Comparison of ENCODE assay signal across 14 mouse cellular contexts in genomic region chr1:95596825-95597224, GRCm38 (mm10).
"Had no signal": no experiment of that assay in that cellular context is flagged by ENCODE, and none has a peak within 500 bp of the region (broad histone marks: within the 10 kb centered on the region; RNA-seq: fewer than 3 reads in every experiment).

No protein-coding gene starts in this region.

- H3K9me3 ChIP-seq: kidney, embryonic 15.5 days; limb, embryonic 10.5 days; liver, embryonic 15.5 days; midbrain, embryonic 12.5 days had no signal

- ATAC-seq: lung, postnatal 0 days; midbrain, embryonic 16.5 days had no signal

- H3K4me2 ChIP-seq: kidney, embryonic 15.5 days; liver, embryonic 11.5 days; liver, embryonic 15.5 days; midbrain, embryonic 12.5 days had no signal

- H3K4me3 ChIP-seq: kidney, embryonic 15.5 days; left cerebral cortex, adult 2 months; limb, embryonic 10.5 days; liver, embryonic 15.5 days; midbrain, embryonic 12.5 days had no signal

- H3K27me3 ChIP-seq: kidney, embryonic 15.5 days; liver, embryonic 15.5 days; midbrain, embryonic 12.5 days had no signal

- H3K9ac ChIP-seq: kidney, embryonic 15.5 days; liver, embryonic 15.5 days; midbrain, embryonic 12.5 days had no signal

- H3K4me1 ChIP-seq: kidney, embryonic 15.5 days; limb, embryonic 10.5 days; liver, embryonic 15.5 days; midbrain, embryonic 12.5 days had no signal

- DNase-seq: kidney, adult 2 months; kidney, postnatal 14 days; lung, adult 2 months; lung, postnatal 4 days; thymus, adult 18-20 months; thymus, postnatal 14 days had no signal

- H3K27ac ChIP-seq: kidney, embryonic 15.5 days; left cerebral cortex, adult 2 months; limb, embryonic 10.5 days; liver, embryonic 15.5 days; midbrain, embryonic 12.5 days had no signal

- H3K36me3 ChIP-seq: kidney, embryonic 15.5 days; limb, embryonic 10.5 days; liver, embryonic 15.5 days; midbrain, embryonic 12.5 days had no signal
